Mouse (Mus musculus) erythroblast, embryonic 14.5 days (primary cell): ENCODE results near the gene Dpysl5.
"Not testable (repeated sequence)": the region's sequence is repeated elsewhere in the genome, so short reads cannot be mapped to it uniquely, and the experiment has no call there.

Experiments used
- GATA1 ChIP-seq: IDR thresholded peaks from 2 replicates; pipeline ENCODE4 v1.6.1; 2012; ENCODE audit warnings: low read length, inconsistent platforms, mixed read lengths
- TAL1 ChIP-seq: IDR thresholded peaks from 3 replicates; pipeline ENCODE4 v1.6.1; 2012; ENCODE audit warnings: low read length, inconsistent platforms, mixed read lengths

DNA sequence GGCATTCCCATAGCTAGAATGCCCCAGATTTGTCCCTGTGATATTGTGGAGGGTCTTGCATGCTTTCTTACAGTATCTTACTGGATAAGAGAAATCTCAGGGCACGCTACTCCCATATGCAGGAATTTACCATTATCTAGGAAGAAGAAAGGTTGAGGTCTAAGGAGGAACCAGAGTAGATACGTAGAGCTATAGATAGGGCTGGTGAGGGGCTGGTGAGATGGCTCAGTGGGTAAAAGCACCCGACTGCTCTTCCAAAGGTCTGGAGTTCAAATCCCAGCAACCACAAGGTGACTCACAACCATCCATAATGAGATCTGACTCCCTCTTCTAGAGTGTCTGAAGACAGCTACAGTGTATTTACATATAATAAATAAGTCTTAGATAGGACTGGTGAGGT is 33.3 kb upstream of the Dpysl5 start:
- TF ChIP-seq GATA1, TAL1: not testable (repeated sequence)
